Mouse (Mus musculus) Patski (cell line): Measurements from ENCODE around the gene Stk24. TPM values are rescaled to one million over a fixed set of nuclear protein-coding genes. Genes with fewer than 3 reads are reported as not detected.

Experiments used
- ATAC-seq: fragments of 100-300 bp; one replicate; pipeline ENCODE4 v1.8.0; 2021
- CTCF ChIA-PET: fragments of 350-600 bp; sonication (Branson Sonifier 250); formaldehyde crosslinking; loops from one replicate; lab custom pipeline; 2022; ENCODE audit warnings: inconsistent platforms; lab: Charles Lee
- POLR2A ChIA-PET: fragments of 350-600 bp; sonication (Branson Sonifier 250); formaldehyde crosslinking; loops from one replicate; lab custom pipeline; 2022; ENCODE audit warnings: antibody characterized with exemption, inconsistent platforms; lab: Charles Lee
- DNase-seq: peaks from one replicate; pipeline ENCODE4 v3.0.0-alpha.2; 2011; ENCODE audit warnings: low read depth, low spot score
- H3K27me3 ChIP-seq: fragments of 371-371 bp; one replicate; pipeline ENCODE4 v1.5.1; 2021
- CTCF ChIP-seq: fragments of 100-300 bp; IDR thresholded peaks from one replicate; pipeline ENCODE4 v1.5.1; 2021
- in situ Hi-C: fragments of 300-500 bp; cut with MboI; formaldehyde crosslinking; loops from 3 replicates; pipeline ENCODE4 v1.11.1; 2018; ENCODE audit warnings: low pct_unique_long_range_greater_than_20kb, mixed read lengths
- polyA plus RNA-seq: library from polyadenylated mRNA; unstranded; gene quantifications from one replicate; pipeline ENCODE4 v1.2.3, GENCODE M21; 2021

The Stk24 gene
- polyA plus RNA-seq, 1 experiment from 2014 or later, result 94.0 TPM

- no peak for TF ChIP-seq CTCF
- DNase-seq (no peak), ATAC-seq (peak; percentile 87)
- no peaks in the 10 kb centered on the region for H3K27me3 ChIP-seq
- ChIA-PET CTCF (no interaction called here), POLR2A (interaction anchor here (0.6 to 1.1 kb wide), 3 partner anchors 24 to 99 kb away, joined by 3 to 4 read pairs (median 3); no protein-coding TSS in a partner anchor)
- in situ Hi-C loops, result no loop called here
These were observed 540 bp downstream of the Stk24 start for GRCm38 (mm10) chr14:121379116-121379826.

GRCm38 (mm10) chr14:121378243-121379115 lies 1.3 kb downstream of the Stk24 start:
- POLR2A ChIA-PET, result interaction anchor here (1.0 kb wide), 1 partner anchor 23 kb away, joined by 4 read pairs; no protein-coding TSS in a partner anchor

GRCm38 (mm10) chr14:121376566-121376965 lies 3.2 kb downstream of the Stk24 start:
- no peak for ATAC-seq

More at GRCm38 (mm10) chr14:121378243-121379115, 1.3 kb downstream of the Stk24 start:
- in situ Hi-C loops, result no loop called here
- no peaks in the 10 kb centered on the region for H3K27me3 ChIP-seq
- ATAC-seq, result peak; percentile 54
- TF ChIP-seq CTCF, result no peak
- no peak for DNase-seq
- CTCF ChIA-PET, result no interaction called here

GRCm38 (mm10) chr14:121373901-121374300 lies 5.9 kb downstream of the Stk24 start:
- no peak for DNase-seq
- CTCF ChIA-PET, result no interaction called here
- in situ Hi-C loops, result no loop called here
- no peak for ATAC-seq
- no peak for TF ChIP-seq CTCF
- POLR2A ChIA-PET, result interaction anchor here (0.5 kb wide), 1 partner anchor 21 kb away, joined by 5 read pairs; no protein-coding TSS in a partner anchor
- no peaks in the 10 kb centered on the region for H3K27me3 ChIP-seq

More at GRCm38 (mm10) chr14:121376566-121376965, 3.2 kb downstream of the Stk24 start:
- no peak for TF ChIP-seq CTCF
- in situ Hi-C loops, result no loop called here
- ChIA-PET POLR2A (interaction anchor here (0.6 kb wide), 1 partner anchor 85 kb away, joined by 5 read pairs; no protein-coding TSS in a partner anchor), CTCF (interaction anchor here (0.9 kb wide), 1 partner anchor 9 kb away, joined by 4 read pairs; no protein-coding TSS in a partner anchor)
- no peak for DNase-seq
- no peaks in the 10 kb centered on the region for H3K27me3 ChIP-seq

GRCm38 (mm10) chr14:121373020-121373419 lies 6.8 kb downstream of the Stk24 start:
- no peaks in the 10 kb centered on the region for H3K27me3 ChIP-seq
- no peak for ATAC-seq
- in situ Hi-C loops, result no loop called here
- ChIA-PET POLR2A (interaction anchor here (0.6 kb wide), 1 partner anchor 93 kb away, joined by 3 read pairs; no protein-coding TSS in a partner anchor), CTCF (interaction anchor here (1.8 kb wide), 1 partner anchor 14 kb away, joined by 4 read pairs; no protein-coding TSS in a partner anchor)
- DNase-seq, result no peak
- TF ChIP-seq CTCF, result no peak

- ChIA-PET CTCF (interaction anchor here (1.1 to 2.5 kb wide), 3 partner anchors 12 to 22 kb away, joined by 3 to 7 read pairs (median 4); no protein-coding TSS in a partner anchor), POLR2A (interaction anchor here (0.6 kb wide), 1 partner anchor 43 kb away, joined by 3 read pairs; no protein-coding TSS in a partner anchor)
- no peaks in the 10 kb centered on the region for H3K27me3 ChIP-seq
- TF ChIP-seq CTCF, result no peak
- ATAC-seq (peak; percentile 74), DNase-seq (peak; percentile 48)
- in situ Hi-C loops, result no loop called here
These were observed 7.6 kb downstream of the Stk24 start for GRCm38 (mm10) chr14:121371911-121372820.

GRCm38 (mm10) chr14:121369385-121369784 lies 10.4 kb downstream of the Stk24 start:
- CTCF ChIA-PET, result interaction anchor here (1.1 to 2.5 kb wide), 2 partner anchors 11 to 19 kb away, joined by 3 to 7 read pairs; no protein-coding TSS in a partner anchor
- DNase-seq, result no peak
- no peaks in the 10 kb centered on the region for H3K27me3 ChIP-seq
- in situ Hi-C loops, result no loop called here
- POLR2A ChIA-PET, result interaction anchor here (1.1 kb wide), 1 partner anchor 22 kb away, joined by 8 read pairs; no protein-coding TSS in a partner anchor
- no peak for ATAC-seq
- TF ChIP-seq CTCF, result no peak

GRCm38 (mm10) chr14:121368108-121368705 lies 11.6 kb downstream of the Stk24 start:
- ChIA-PET CTCF (interaction anchor here (1.1 to 1.2 kb wide), 2 partner anchors 10 to 15 kb away, joined by 3 read pairs; no protein-coding TSS in a partner anchor), POLR2A (no interaction called here)
- H3K27me3 ChIP-seq, result no peaks in the 10 kb centered on the region
- ATAC-seq (no peak), DNase-seq (no peak)
- in situ Hi-C loops, result no loop called here
- no peak for TF ChIP-seq CTCF
